Mouse (Mus musculus): Measurements from ENCODE around the gene Hmgb4.

DNA sequence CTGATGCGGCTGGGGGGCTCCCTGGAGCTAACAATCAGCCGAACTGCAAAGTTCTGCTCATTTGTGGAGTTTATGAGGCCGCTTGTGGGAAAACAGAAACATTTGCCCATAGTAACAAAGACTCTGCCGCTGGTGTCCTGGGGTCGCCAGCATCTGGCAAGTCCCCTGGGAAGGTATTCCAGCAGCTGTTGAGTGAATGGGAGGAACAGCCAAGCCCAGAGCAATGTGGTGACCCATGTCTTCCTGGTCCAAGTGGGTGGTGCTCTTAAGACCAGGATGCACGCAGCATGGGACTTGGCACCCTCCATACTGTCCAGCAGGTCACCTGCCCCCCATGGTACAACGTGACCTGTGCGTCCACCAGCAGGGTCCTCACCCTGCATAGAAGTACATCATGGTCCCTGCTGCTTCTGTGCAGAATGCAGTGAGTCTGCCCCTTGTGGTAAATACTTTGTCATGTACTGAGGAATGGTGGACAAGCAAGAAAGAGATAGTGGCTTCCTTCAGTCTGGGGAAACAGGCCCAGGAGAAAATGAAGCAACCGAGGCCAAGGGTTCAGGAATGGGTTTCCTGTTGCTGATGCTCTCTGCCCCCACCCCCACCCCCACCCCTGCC lies 8.6 kb upstream of the Hmgb4 start:
- TF ChIP-seq MEF2A (IDR thresholded peaks at IDR 0.05; ENCODE audit: borderline replicate concordance, low read depth, low read length) (no peak), CTCF (conservative IDR thresholded peaks at IDR 0.05 in 1 of 2, IDR thresholded peaks at IDR 0.05 in 1 of 2; ENCODE audit: low read depth in 2 of 2, low read length in 2 of 2) (no peak), SMC3 (IDR thresholded peaks at IDR 0.05; ENCODE audit: low read depth, low read length) (no peak)
